Mouse (Mus musculus): ENCODE measurements around the gene Snap91. TPM values are rescaled to one million over a fixed set of nuclear protein-coding genes. Genes with fewer than 3 reads are reported as not detected.

Snap91 gene
- polyA plus RNA-seq, 1 experiment from 2014 or later = 5.8 TPM

GRCm38 (mm10) chr9:86775374-86775773 lies 105.1 kb downstream of the Snap91 start:
- no peaks in the 10 kb centered on the region for H3K9me3 ChIP-seq
- no peak for ATAC-seq (ENCODE audit: borderline replicate concordance, extremely low read depth, low FRiP score, low TSS enrichment)
- no peak overlapping the region for H3K4me3 ChIP-seq
- 90% methylated on average over 6 of the region's 6 CpGs for WGBS
- no peaks in the 10 kb centered on the region for H3K4me1 ChIP-seq
- H3K27me3 ChIP-seq = no peaks in the 10 kb centered on the region
- H3K9ac ChIP-seq = no peak overlapping the region
- no peaks in the 10 kb centered on the region for H3K36me3 ChIP-seq
- no peak overlapping the region for H3K4me2 ChIP-seq
- no peak overlapping the region for H3K27ac ChIP-seq

- Histone ChIP-seq H3K27ac (no peak overlapping the region), H3K4me2 (no peak overlapping the region), H3K9ac (no peak overlapping the region), H3K4me3 (no peak overlapping the region), H3K4me1 (no peaks in the 10 kb centered on the region; the same call in 1 of the 2 replicates), H3K9me3 (no peaks in the 10 kb centered on the region), H3K36me3 (no peaks in the 10 kb centered on the region), H3K27me3 (no peaks in the 10 kb centered on the region)
- WGBS = 62% methylated on average over 8 of the region's 8 CpGs
- no peak for ATAC-seq (ENCODE audit: borderline replicate concordance, extremely low read depth, low FRiP score, low TSS enrichment)
Observed at GRCm38 (mm10) chr9:86773996-86774395, 106.5 kb downstream of the Snap91 start.

- H3K4me1 ChIP-seq = no peaks in the 10 kb centered on the region; the same call in 1 of the 2 replicates
- no peak overlapping the region for H3K4me2 ChIP-seq
- no peak overlapping the region for H3K27ac ChIP-seq
- no peak for ATAC-seq (ENCODE audit: borderline replicate concordance, extremely low read depth, low FRiP score, low TSS enrichment)
- no peaks in the 10 kb centered on the region for H3K27me3 ChIP-seq
- H3K9me3 ChIP-seq = no peaks in the 10 kb centered on the region
- H3K9ac ChIP-seq = no peak overlapping the region
- H3K4me3 ChIP-seq = no peak overlapping the region
- WGBS = 73% methylated on average over 3 of the region's 3 CpGs
- H3K36me3 ChIP-seq = no peaks in the 10 kb centered on the region
Observed at GRCm38 (mm10) chr9:86772897-86773296, 107.6 kb downstream of the Snap91 start.

- no peak for ATAC-seq (ENCODE audit: borderline replicate concordance, extremely low read depth, low FRiP score, low TSS enrichment)
Observed at GRCm38 (mm10) chr9:86766991-86767390, 113.5 kb downstream of the Snap91 start.

GRCm38 (mm10) chr9:86764002-86764401 lies 116.5 kb downstream of the Snap91 start:
- Histone ChIP-seq H3K36me3 (no peaks in the 10 kb centered on the region), H3K4me2 (no peak overlapping the region), H3K4me3 (no peak overlapping the region), H3K27ac (no peak overlapping the region), H3K27me3 (no peaks in the 10 kb centered on the region), H3K4me1 (no peaks in the 10 kb centered on the region), H3K9me3 (no peaks in the 10 kb centered on the region), H3K9ac (no peak overlapping the region)
- ATAC-seq (ENCODE audit: borderline replicate concordance, extremely low read depth, low FRiP score, low TSS enrichment) = no peak
- WGBS = 52% methylated on average over 2 of the region's 2 CpGs

More at GRCm38 (mm10) chr9:86766991-86767390, 113.5 kb downstream of the Snap91 start:
- Histone ChIP-seq H3K27me3 (no peaks in the 10 kb centered on the region), H3K4me3 (no peak overlapping the region), H3K27ac (no peak overlapping the region), H3K36me3 (no peaks in the 10 kb centered on the region), H3K9me3 (no peaks in the 10 kb centered on the region), H3K4me2 (no peak overlapping the region), H3K9ac (no peak overlapping the region), H3K4me1 (no peaks in the 10 kb centered on the region; the same call in 1 of the 2 replicates)
- 38% methylated on average over 10 of the region's 10 CpGs for WGBS

- no peaks in the 10 kb centered on the region for H3K36me3 ChIP-seq
- no peak overlapping the region for H3K4me2 ChIP-seq
- no peak overlapping the region for H3K9ac ChIP-seq
- no peaks in the 10 kb centered on the region for H3K4me1 ChIP-seq
- ATAC-seq (ENCODE audit: borderline replicate concordance, extremely low read depth, low FRiP score, low TSS enrichment) = no peak
- WGBS = 31% methylated on average over 8 of the region's 8 CpGs
- no peaks in the 10 kb centered on the region for H3K9me3 ChIP-seq
- no peak overlapping the region for H3K4me3 ChIP-seq
- H3K27me3 ChIP-seq = no peaks in the 10 kb centered on the region
- no peak overlapping the region for H3K27ac ChIP-seq
Observed at GRCm38 (mm10) chr9:86762477-86763376, 117.7 kb downstream of the Snap91 start.

GRCm38 (mm10) chr9:86745926-86746581 lies 134.4 kb downstream of the Snap91 start:
- H3K4me3 ChIP-seq = no peak overlapping the region
- no peak overlapping the region for H3K9ac ChIP-seq
- H3K4me2 ChIP-seq = peak overlapping the region; percentile 31
- H3K27me3 ChIP-seq = 0 out of 2 replicates have a peak, but pooled peaks cover 4% of the 10 kb centered on the region
- WGBS = 16% methylated on average over 13 of the region's 13 CpGs
- ATAC-seq (ENCODE audit: borderline replicate concordance, extremely low read depth, low FRiP score, low TSS enrichment) = peak; percentile 89
- peaks cover 14% of the 10 kb centered on the region for H3K4me1 ChIP-seq
- H3K36me3 ChIP-seq = no peaks in the 10 kb centered on the region
- no peak overlapping the region for H3K27ac ChIP-seq
- no peaks in the 10 kb centered on the region for H3K9me3 ChIP-seq

- Histone ChIP-seq H3K4me3 (peak overlapping the region; percentile 43), H3K9me3 (no peaks in the 10 kb centered on the region), H3K27me3 (0 out of 2 replicates have a peak, but pooled peaks cover 4% of the 10 kb centered on the region), H3K4me1 (peaks cover 14% of the 10 kb centered on the region), H3K27ac (no peak overlapping the region), H3K36me3 (no peaks in the 10 kb centered on the region), H3K4me2 (peak overlapping the region; percentile 58), H3K9ac (peak overlapping the region; percentile 36; the same call in 1 of the 2 replicates)
- WGBS = 20% methylated on average over 5 of the region's 5 CpGs
- ATAC-seq (ENCODE audit: borderline replicate concordance, extremely low read depth, low FRiP score, low TSS enrichment) = no peak
Observed at GRCm38 (mm10) chr9:86744041-86744440, 136.4 kb downstream of the Snap91 start.

GRCm38 (mm10) chr9:86742959-86743911 lies 137.2 kb downstream of the Snap91 start, which contains the start of gene Prss35:
Prss35 (plus strand) TSS chr9:86743649.
- Histone ChIP-seq H3K27me3 (0 out of 2 replicates have a peak, but pooled peaks cover 4% of the 10 kb centered on the region), H3K4me1 (peaks cover 14% of the 10 kb centered on the region), H3K9me3 (no peaks in the 10 kb centered on the region), H3K4me3 (peak within 1 kb of the TSS; percentile 43), H3K9ac (peak within 1 kb of the TSS; percentile 36; the same call in 1 of the 2 replicates), H3K4me2 (peak within 1 kb of the TSS; percentile 58), H3K36me3 (no peaks in the 10 kb centered on the region), H3K27ac (no peak within 1 kb of the TSS)
- ATAC-seq (ENCODE audit: borderline replicate concordance, extremely low read depth, low FRiP score, low TSS enrichment) = peak; percentile 58; the same call in 1 of the 2 replicates
- 4% methylated on average over 19 of the region's 19 CpGs for WGBS

- H3K9ac ChIP-seq = no peak overlapping the region
- H3K27ac ChIP-seq = no peak overlapping the region
- no peak overlapping the region for H3K4me2 ChIP-seq
- H3K4me1 ChIP-seq = peaks cover 12% of the 10 kb centered on the region
- H3K27me3 ChIP-seq = 0 out of 2 replicates have a peak, but pooled peaks cover 4% of the 10 kb centered on the region
- H3K4me3 ChIP-seq = no peak overlapping the region
- no peaks in the 10 kb centered on the region for H3K36me3 ChIP-seq
- no peak for ATAC-seq (ENCODE audit: borderline replicate concordance, extremely low read depth, low FRiP score, low TSS enrichment)
- H3K9me3 ChIP-seq = no peaks in the 10 kb centered on the region
- WGBS = 42% methylated on average over 3 of the region's 3 CpGs
Observed at GRCm38 (mm10) chr9:86739971-86740370, 140.5 kb downstream of the Snap91 start.

- H3K36me3 ChIP-seq = no peaks in the 10 kb centered on the region
- H3K9me3 ChIP-seq = no peaks in the 10 kb centered on the region
- H3K4me2 ChIP-seq = no peak overlapping the region
- H3K4me1 ChIP-seq = peaks cover 10% of the 10 kb centered on the region
- no peak overlapping the region for H3K9ac ChIP-seq
- no peak overlapping the region for H3K27ac ChIP-seq
- 92% methylated on average over 8 of the region's 8 CpGs for WGBS
- no peak overlapping the region for H3K4me3 ChIP-seq
- 0 out of 2 replicates have a peak, but pooled peaks cover 4% of the 10 kb centered on the region for H3K27me3 ChIP-seq
- no peak for ATAC-seq (ENCODE audit: borderline replicate concordance, extremely low read depth, low FRiP score, low TSS enrichment)
Observed at GRCm38 (mm10) chr9:86738801-86739200, 141.7 kb downstream of the Snap91 start.
